Mouse (Mus musculus): ENCODE measurements around the gene Tfap2c.

GRCm38 (mm10) chr2:172590839-172591238 lies 41.4 kb downstream of the Tfap2c start:
- TF ChIP-seq GATA1 (IDR thresholded peaks at IDR 0.05; ENCODE audit: borderline replicate concordance, low read length) (no peak), CTCF (IDR thresholded peaks at IDR 0.05; ENCODE audit: low read depth, low read length) (no peak)
